11 mouse cellular contexts compared by ENCODE assay signal in genomic region chr4:57812075-57812474, GRCm38 (mm10).
DNase-seq lines count a peak whose midpoint lies in the region; ATAC-seq lines count a peak whose summit lies in the region.
"Had no signal": no experiment of that assay in that cellular context is flagged by ENCODE, and none has a peak within 500 bp of the region (broad histone marks: within the 10 kb centered on the region; RNA-seq: fewer than 3 reads in every experiment).

No protein-coding gene starts in this region.

- H3K4me3 ChIP-seq in heart, embryonic 10.5 days, result no peak overlapping the region
- H3K4me3 ChIP-seq in lung, embryonic 15.5 days, result no peak overlapping the region
- no peak overlapping the region for H3K4me3 ChIP-seq in limb, embryonic 13.5 days
- H3K4me3 ChIP-seq: forebrain, embryonic 13.5 days had no signal

- no peak overlapping the region for H3K4me2 ChIP-seq in lung, embryonic 15.5 days
- no peak overlapping the region for H3K4me2 ChIP-seq in limb, embryonic 13.5 days (replicated peaks)
- H3K4me2 ChIP-seq: forebrain, embryonic 13.5 days had no signal

- no peaks in the 10 kb centered on the region for H3K9me3 ChIP-seq in heart, embryonic 10.5 days
- no peaks in the 10 kb centered on the region for H3K9me3 ChIP-seq in lung, embryonic 15.5 days
- H3K9me3 ChIP-seq in limb, embryonic 13.5 days, result no peaks in the 10 kb centered on the region
- H3K9me3 ChIP-seq: forebrain, embryonic 13.5 days had no signal

- H3K27me3 ChIP-seq in heart, embryonic 10.5 days (ENCODE audit: insufficient read depth, poor library complexity, severe bottlenecking), result no peaks in the 10 kb centered on the region
- H3K27me3 ChIP-seq in lung, embryonic 15.5 days, result no peaks in the 10 kb centered on the region
- H3K27me3 ChIP-seq in limb, embryonic 13.5 days, result no peaks in the 10 kb centered on the region
- H3K27me3 ChIP-seq: forebrain, embryonic 13.5 days had no signal

- no peak overlapping the region for H3K9ac ChIP-seq in lung, embryonic 15.5 days
- H3K9ac ChIP-seq in limb, embryonic 13.5 days, result no peak overlapping the region
- H3K9ac ChIP-seq: forebrain, embryonic 13.5 days had no signal

- no peak for ATAC-seq in lung, embryonic 15.5 days (ENCODE audit: borderline replicate concordance, extremely low read depth, low FRiP score, low TSS enrichment)
- no peak for ATAC-seq in limb, embryonic 13.5 days (ENCODE audit: low FRiP score, low read depth)
- no peak for ATAC-seq in erythroblast, adult 5-6 weeks (replicated peaks; ENCODE audit: low FRiP score, poor library complexity, severe bottlenecking)
- ATAC-seq: forebrain, embryonic 13.5 days had no signal

- DNase-seq in heart, embryonic 10.5 days (ENCODE audit: low spot score), result no peak
- DNase-seq in heart, adult 9 months (ENCODE audit: low spot score in 2 of 2), result no peak
- no peak for DNase-seq in lung, postnatal 10 days
- DNase-seq in thymus, postnatal 14 days, result peak; percentile 73
- no peak for DNase-seq in ovary, postnatal 36 days (ENCODE audit: low spot score)
- DNase-seq: cerebellum, adult 11 months; left cerebral cortex, postnatal 4 days had no signal

- peaks cover 12% of the 10 kb centered on the region; the same call in 1 of the 2 replicates for H3K36me3 ChIP-seq in heart, embryonic 10.5 days
- H3K36me3 ChIP-seq in lung, embryonic 15.5 days, result no peaks in the 10 kb centered on the region
- peaks cover 5% of the 10 kb centered on the region; the same call in 1 of the 2 replicates for H3K36me3 ChIP-seq in limb, embryonic 13.5 days

- WGBS in heart, embryonic 10.5 days, result 77% methylated on average over 1 of the region's 1 CpGs
- WGBS in lung, embryonic 15.5 days, result 93% methylated on average over 1 of the region's 1 CpGs
- 100% methylated on average over 1 of the region's 1 CpGs for WGBS in limb, embryonic 13.5 days

- H3K4me1 ChIP-seq in heart, embryonic 10.5 days, result peaks cover 27% of the 10 kb centered on the region
- H3K4me1 ChIP-seq in lung, embryonic 15.5 days, result peaks cover 16% of the 10 kb centered on the region
- peaks cover 17% of the 10 kb centered on the region for H3K4me1 ChIP-seq in limb, embryonic 13.5 days
- H3K4me1 ChIP-seq: forebrain, embryonic 13.5 days had no signal

- H3K27ac ChIP-seq in heart, embryonic 10.5 days, result peak overlapping the region; percentile 86
- peak overlapping the region; percentile 71; the same call in 1 of the 2 replicates for H3K27ac ChIP-seq in lung, embryonic 15.5 days
- H3K27ac ChIP-seq in limb, embryonic 13.5 days, result peak overlapping the region; percentile 70; the same call in 1 of the 2 replicates
- H3K27ac ChIP-seq: forebrain, embryonic 13.5 days had no signal
